Comparison of ENCODE assay signal across 19 mouse cellular contexts in the genomic region with DNA sequence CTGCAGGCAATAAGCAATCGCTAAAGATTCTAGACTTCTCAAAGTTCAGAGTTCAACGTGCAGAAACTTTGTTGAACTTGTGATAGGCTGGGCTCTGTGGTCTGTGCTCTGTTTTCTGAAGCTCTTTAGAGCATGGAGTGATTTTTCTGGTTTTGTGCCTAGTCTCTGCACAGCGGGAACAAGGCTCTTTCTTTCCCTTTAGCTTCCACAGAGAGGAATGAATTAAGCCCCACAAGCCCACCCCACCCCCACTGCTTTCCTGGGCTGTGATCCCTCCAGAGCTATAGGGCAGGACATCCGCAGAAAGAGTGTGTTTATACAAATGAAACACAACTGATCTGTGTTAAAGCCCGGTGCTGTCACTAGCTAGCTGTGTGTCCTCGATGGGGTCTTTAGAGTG.
DNase-seq lines count a peak whose midpoint lies in the region; ATAC-seq and TF ChIP-seq lines count a peak whose summit lies in the region.
"Had no signal": no experiment of that assay in that cellular context is flagged by ENCODE, and none has a peak within 500 bp of the region (broad histone marks: within the 10 kb centered on the region; RNA-seq: fewer than 3 reads in every experiment).

No protein-coding gene starts in this region.

- no peak for TF ChIP-seq CTCF in forebrain, postnatal 0 days (IDR thresholded peaks at IDR 0.05; ENCODE audit: low read depth)

- H3K36me3 ChIP-seq in embryonic facial prominence, embryonic 10.5 days (replicated peaks), result no peaks in the 10 kb centered on the region
- H3K36me3 ChIP-seq in forebrain, postnatal 0 days (ENCODE audit: insufficient read depth), result no peaks in the 10 kb centered on the region
- no peaks in the 10 kb centered on the region for H3K36me3 ChIP-seq in midbrain, embryonic 16.5 days (ENCODE audit: control insufficient read depth, insufficient read depth, low read length)
- H3K36me3 ChIP-seq in heart, embryonic 10.5 days, result no peaks in the 10 kb centered on the region
- H3K36me3 ChIP-seq: G1E; heart, embryonic 12.5 days; lung, embryonic 15.5 days had no signal

- H3K9me3 ChIP-seq in embryonic facial prominence, embryonic 10.5 days, result 0 out of 2 replicates have a peak, but pooled peaks cover 4% of the 10 kb centered on the region
- no peaks in the 10 kb centered on the region for H3K9me3 ChIP-seq in forebrain, postnatal 0 days (ENCODE audit: low read length)
- no peaks in the 10 kb centered on the region for H3K9me3 ChIP-seq in midbrain, embryonic 16.5 days (replicated peaks; ENCODE audit: control insufficient read depth, low read length, poor library complexity, severe bottlenecking)
- no peaks in the 10 kb centered on the region for H3K9me3 ChIP-seq in heart, embryonic 10.5 days
- H3K9me3 ChIP-seq: heart, embryonic 12.5 days; lung, embryonic 15.5 days had no signal

- peak; percentile 51 for DNase-seq in left cerebral cortex, postnatal 4 days
- no peak for DNase-seq in left cerebral cortex, adult 11 months (ENCODE audit: low spot score)
- no peak for DNase-seq in embryonic facial prominence, embryonic 10.5 days (ENCODE audit: low spot score)
- DNase-seq in forebrain, postnatal 0 days, result no peak
- no peak for DNase-seq in heart, embryonic 10.5 days (ENCODE audit: low spot score)
- DNase-seq in cerebellum, adult 9-10 months, result no peak
- DNase-seq: adrenal gland, postnatal 10 days; cerebellum, adult 2 months; gastrocnemius, postnatal 36 days; heart, postnatal 36 days; right cerebral cortex, adult 18-20 months; thymus, postnatal 4 days had no signal

- no peak overlapping the region for H3K4me3 ChIP-seq in embryonic facial prominence, embryonic 10.5 days
- no peak overlapping the region for H3K4me3 ChIP-seq in forebrain, postnatal 0 days (ENCODE audit: low read depth, low read length)
- no peak overlapping the region for H3K4me3 ChIP-seq in midbrain, embryonic 16.5 days (ENCODE audit: low read depth, low read length)
- H3K4me3 ChIP-seq in heart, embryonic 10.5 days, result no peak overlapping the region
- H3K4me3 ChIP-seq: heart, embryonic 12.5 days; lung, embryonic 15.5 days; myocyte had no signal

- no peak overlapping the region for H3K4me2 ChIP-seq in forebrain, postnatal 0 days (ENCODE audit: low read depth)
- no peak overlapping the region for H3K4me2 ChIP-seq in midbrain, embryonic 16.5 days (ENCODE audit: low read length)
- H3K4me2 ChIP-seq: heart, embryonic 12.5 days; lung, embryonic 15.5 days had no signal

- H3K27ac ChIP-seq in embryonic facial prominence, embryonic 10.5 days (replicated peaks), result peak overlapping the region; percentile 54
- no peak overlapping the region for H3K27ac ChIP-seq in forebrain, postnatal 0 days (ENCODE audit: low read depth, low read length)
- peak overlapping the region; percentile 38; the same call in 1 of the 2 replicates for H3K27ac ChIP-seq in midbrain, embryonic 16.5 days (ENCODE audit: low read length)
- no peak overlapping the region for H3K27ac ChIP-seq in heart, embryonic 10.5 days
- H3K27ac ChIP-seq: kidney, postnatal 0 days; lung, embryonic 15.5 days had no signal

- peaks cover 12% of the 10 kb centered on the region; the same call in 1 of the 2 replicates for H3K27me3 ChIP-seq in embryonic facial prominence, embryonic 10.5 days (replicated peaks; ENCODE audit: low read depth, poor library complexity, severe bottlenecking)
- H3K27me3 ChIP-seq in forebrain, postnatal 0 days (ENCODE audit: insufficient read depth, low read length), result no peaks in the 10 kb centered on the region
- no peaks in the 10 kb centered on the region for H3K27me3 ChIP-seq in midbrain, embryonic 16.5 days (ENCODE audit: control insufficient read depth, insufficient read depth, low read depth, low read length)
- H3K27me3 ChIP-seq in heart, embryonic 10.5 days (ENCODE audit: insufficient read depth, poor library complexity, severe bottlenecking), result peaks cover 3% of the 10 kb centered on the region; the same call in 1 of the 2 replicates
- H3K27me3 ChIP-seq: lung, embryonic 15.5 days had no signal

- peak; percentile 25 for ATAC-seq in forebrain, postnatal 0 days
- ATAC-seq in midbrain, embryonic 16.5 days, result peak; percentile 21; the same call in 1 of the 2 replicates
- ATAC-seq: intestine, postnatal 0 days had no signal

- H3K4me1 ChIP-seq in embryonic facial prominence, embryonic 10.5 days, result peaks cover 44% of the 10 kb centered on the region
- H3K4me1 ChIP-seq in forebrain, postnatal 0 days (ENCODE audit: insufficient read depth), result 0 out of 2 replicates have a peak, but pooled peaks cover 4% of the 10 kb centered on the region
- H3K4me1 ChIP-seq in midbrain, embryonic 16.5 days (ENCODE audit: control insufficient read depth, insufficient read depth, low read length), result peaks cover 4% of the 10 kb centered on the region
- 0 out of 2 replicates have a peak, but pooled peaks cover 7% of the 10 kb centered on the region for H3K4me1 ChIP-seq in heart, embryonic 10.5 days

- 32% methylated on average over 6 of the region's 6 CpGs for WGBS in embryonic facial prominence, embryonic 10.5 days
- WGBS in forebrain, postnatal 0 days, result 21% methylated on average over 6 of the region's 6 CpGs
- 25% methylated on average over 6 of the region's 6 CpGs for whole genome bisulfite sequencing in midbrain, embryonic 16.5 days
- WGBS in heart, embryonic 10.5 days, result 50% methylated on average over 6 of the region's 6 CpGs

- intact Hi-C loops in left cerebral cortex, postnatal 4 days (cut with DNase I), result no loop called here

- no peak overlapping the region for H3K9ac ChIP-seq in forebrain, postnatal 0 days
- H3K9ac ChIP-seq in midbrain, embryonic 16.5 days (ENCODE audit: low read depth, low read length), result no peak overlapping the region
- H3K9ac ChIP-seq: heart, embryonic 12.5 days; lung, embryonic 15.5 days had no signal

Comparison
In these comparisons a context has a peak if more than half of its experiments do, and no peak if none do; other contexts are left out.
1. H3K27ac ChIP-seq: peak in embryonic facial prominence, embryonic 10.5 days (single experiment) and midbrain, embryonic 16.5 days (single experiment); none in forebrain, postnatal 0 days (single experiment) and heart, embryonic 10.5 days (single experiment).